Mouse (Mus musculus) adipocyte (in vitro differentiated cells): ENCODE data around the gene Med27.

Source experiments
- DNase-seq: peaks from one replicate; pipeline ENCODE4 v3.0.0-alpha.2; 2016; ENCODE audit warnings: low spot score

The Med27 gene

DNA sequence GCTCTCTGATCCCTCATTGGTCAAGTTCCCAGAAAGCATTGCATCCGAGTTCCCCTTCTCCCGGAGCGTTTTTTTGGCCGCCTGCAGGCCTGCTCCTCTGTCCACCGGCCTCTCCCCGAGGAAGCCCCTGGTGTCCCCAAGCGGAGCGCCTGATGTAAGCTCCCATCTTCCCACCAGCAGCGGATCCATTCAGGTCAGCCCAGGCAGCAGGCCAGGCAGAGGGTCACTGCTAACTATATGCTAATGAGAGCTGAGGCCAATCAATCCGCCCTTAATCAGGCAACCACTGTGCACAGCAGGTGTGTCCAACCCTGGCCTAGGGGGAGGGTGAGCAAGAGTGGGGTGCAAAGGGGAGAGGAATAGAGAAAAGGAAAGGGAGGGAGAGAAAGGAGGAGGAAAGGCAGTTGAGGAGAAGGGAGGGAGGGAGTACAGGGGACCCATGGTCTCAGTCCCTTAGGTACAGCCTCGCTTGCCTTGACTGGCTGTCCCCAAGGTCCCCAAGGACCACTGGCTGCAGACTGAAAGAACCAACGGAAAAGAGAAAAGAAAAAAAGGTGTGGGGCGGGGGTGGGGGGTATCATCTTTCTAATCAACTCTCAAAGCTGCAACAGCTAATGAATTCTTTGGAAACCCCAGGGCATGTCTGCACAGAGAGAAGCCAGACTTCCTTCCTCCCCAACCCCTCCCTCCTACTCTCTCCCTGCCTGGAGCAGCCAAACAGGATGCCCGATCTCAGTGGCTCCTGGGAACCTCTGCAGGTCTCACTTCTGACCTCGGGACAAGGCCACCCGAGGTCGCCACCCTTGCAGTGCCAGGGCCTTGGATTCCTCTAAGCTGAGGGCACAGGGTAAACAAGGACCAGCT lies 219.2 kb downstream of the Med27 start:
- no peak for DNase-seq

DNA sequence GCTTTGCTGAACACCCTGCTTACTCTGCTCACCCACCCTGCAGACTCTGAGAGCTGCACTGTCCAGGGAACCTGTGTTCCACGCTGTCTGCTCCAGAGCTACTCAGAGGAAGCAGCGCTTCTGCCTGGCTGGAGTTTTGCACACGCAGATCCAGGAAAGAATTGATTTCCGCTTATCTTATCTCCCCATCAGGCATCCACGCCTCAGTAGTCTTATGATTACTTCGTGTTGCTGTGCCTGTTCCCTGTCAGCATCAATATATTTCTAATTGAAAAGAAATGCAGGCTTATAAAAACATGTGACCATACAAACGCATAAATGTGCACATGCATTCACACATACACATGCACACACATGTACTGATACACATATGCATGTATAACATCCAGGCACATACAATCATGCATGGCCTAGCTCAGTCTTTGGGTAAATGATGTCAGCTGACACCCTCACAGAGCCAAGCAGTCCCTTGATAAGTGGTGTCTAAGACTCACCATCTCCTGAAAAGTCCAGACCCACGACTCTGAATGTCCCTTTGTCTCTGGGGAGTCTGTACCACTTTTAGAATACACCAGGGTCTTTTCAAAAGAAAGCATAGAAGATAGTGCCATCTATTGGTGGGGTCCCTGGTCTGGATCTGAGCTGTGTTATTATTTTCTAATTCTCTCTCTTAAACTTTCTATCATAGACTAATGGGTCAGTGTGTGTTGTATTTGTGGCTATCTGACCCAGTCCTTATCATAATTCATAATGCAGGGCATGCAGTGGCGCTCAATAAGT lies 225.5 kb downstream of the Med27 start:
- DNase-seq: no peak

GRCm38 (mm10) chr2:29572811-29573427 lies 226.3 kb downstream of the Med27 start:
- DNase-seq: peak; percentile 53

GRCm38 (mm10) chr2:29573591-29573990 lies 227.0 kb downstream of the Med27 start:
- DNase-seq: peak; percentile 82

- no peak for DNase-seq
Observed at GRCm38 (mm10) chr2:29574187-29574586, 227.6 kb downstream of the Med27 start.
